Mouse (Mus musculus) adrenal gland, postnatal 4 days (tissue): ENCODE measurements around the gene 2510039O18Rik. TPM values are rescaled to one million over a fixed set of nuclear protein-coding genes. Genes with fewer than 3 reads are reported as not detected.

Source experiments
- DNase-seq, 2 experiments: peaks; one replicate each; pipeline ENCODE4 v3.0.0; 2021 to 2022; ENCODE audit warnings: low spot score in 2 of 2, mixed read lengths in 2 of 2
- long read RNA-seq, 2 experiments: library from polyadenylated mRNA; stranded (forward); transcript quantifications; one replicate each; pipeline ENCODE4 v2.0.0; 2021
- total RNA-seq, 2 experiments: library from RNA; stranded (reverse); gene quantifications; 2 replicates each; pipeline ENCODE4 v1.2.3; 2021

2510039O18Rik gene
- total RNA-seq: 10 to 100 TPM; 52.3 to 53.8 TPM
- long read RNA-seq, experiment 1, transcript 2510039O18Rik-201 (3 exons, 2,731 nt): major isoform, 68 of 91 reads
- long read RNA-seq, experiment 1, partial matches to known transcripts: 19 of 91 reads
- long read RNA-seq, experiment 1, other reads (novel, unspliced or antisense): 4 of 91 reads
- long read RNA-seq, experiment 2, transcript 2510039O18Rik-201 (3 exons, 2,731 nt): major isoform, 147 of 192 reads
- long read RNA-seq, experiment 2, partial matches to known transcripts: 34 of 192 reads
- long read RNA-seq, experiment 2, other reads (novel, unspliced or antisense): 11 of 192 reads

GRCm38 (mm10) chr4:147940576-147941044, at the start of gene 2510039O18Rik:
Gene 2510039O18Rik, plus strand, starts transcription at chr4:147940895.
- DNase-seq: peak; percentile 49 to 81

GRCm38 (mm10) chr4:147895815-147896330, 44.8 kb upstream of the 2510039O18Rik start:
- DNase-seq: no peak

GRCm38 (mm10) chr4:147896411-147896810, 44.3 kb upstream of the 2510039O18Rik start:
- no peak for DNase-seq

GRCm38 (mm10) chr4:147897348-147897747, 43.3 kb upstream of the 2510039O18Rik start:
- DNase-seq: no peak

DNA sequence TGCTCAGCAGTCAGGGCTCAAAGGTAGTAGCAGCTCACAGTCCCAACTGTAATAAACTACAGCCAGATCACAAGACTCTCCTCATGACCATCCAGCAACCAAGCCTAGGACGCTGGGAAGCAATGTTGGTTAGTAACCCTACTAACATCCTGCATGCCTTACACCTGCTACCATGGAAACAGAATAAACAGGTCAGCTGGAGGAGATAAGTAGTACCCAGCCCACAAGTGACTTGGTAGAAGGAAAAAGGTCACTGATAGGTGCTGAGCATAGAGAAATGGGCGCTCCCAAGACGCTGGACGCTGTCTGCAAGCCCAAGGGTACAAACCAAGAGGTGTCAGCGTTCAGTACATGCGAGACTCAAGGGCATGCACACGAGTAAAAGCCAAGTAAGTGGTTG, 40.2 kb upstream of the 2510039O18Rik start:
- DNase-seq: no peak

GRCm38 (mm10) chr4:147902906-147903500, 37.7 kb upstream of the 2510039O18Rik start:
- DNase-seq: no peak

- DNase-seq: no peak
Measured at GRCm38 (mm10) chr4:147903601-147904000, 37.1 kb upstream of the 2510039O18Rik start.

DNA sequence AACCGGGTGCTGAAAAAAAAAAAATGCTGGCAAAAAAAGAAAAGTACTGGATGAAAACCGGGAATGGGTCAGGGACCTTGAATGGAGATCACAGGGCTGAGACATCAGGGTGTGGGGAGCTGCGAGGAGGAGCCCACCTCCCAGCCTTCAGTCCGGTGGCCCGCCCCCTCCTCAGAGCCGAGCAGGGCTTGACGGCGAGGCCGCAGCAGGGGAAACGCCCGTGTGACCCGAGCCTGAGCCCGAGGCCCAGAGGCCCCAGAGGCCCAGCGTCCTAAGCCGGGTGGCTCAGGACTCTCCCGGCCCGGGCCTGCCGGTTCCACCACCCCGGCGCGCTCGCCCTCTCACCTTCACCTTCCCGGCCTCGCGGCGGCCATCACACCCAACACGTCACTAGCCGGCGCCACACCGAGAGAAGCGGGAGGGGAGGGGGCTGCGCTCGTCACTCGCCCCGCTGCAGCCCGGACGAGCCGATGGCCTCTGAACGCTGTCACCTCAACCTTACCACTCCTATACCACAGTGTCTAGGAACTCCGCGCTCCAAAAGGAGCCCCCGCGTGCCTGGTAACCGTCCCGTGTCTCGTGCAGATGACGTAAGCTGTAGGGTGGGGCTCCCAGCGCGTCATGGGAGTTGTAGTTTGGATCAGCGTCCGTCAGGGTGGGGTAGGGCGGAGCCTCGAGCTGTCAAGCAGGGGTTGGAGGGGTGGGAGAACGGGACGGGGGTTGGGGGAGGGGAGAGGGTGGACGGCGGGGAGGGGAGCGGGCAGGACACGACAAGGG, 36.2 kb upstream of the 2510039O18Rik start, which contains the start of gene Mfn2:
Mfn2 (minus strand) TSS at position 392 of the 777 bp plus-strand sequence.
- peak; percentile 64 to 77 for DNase-seq

DNA sequence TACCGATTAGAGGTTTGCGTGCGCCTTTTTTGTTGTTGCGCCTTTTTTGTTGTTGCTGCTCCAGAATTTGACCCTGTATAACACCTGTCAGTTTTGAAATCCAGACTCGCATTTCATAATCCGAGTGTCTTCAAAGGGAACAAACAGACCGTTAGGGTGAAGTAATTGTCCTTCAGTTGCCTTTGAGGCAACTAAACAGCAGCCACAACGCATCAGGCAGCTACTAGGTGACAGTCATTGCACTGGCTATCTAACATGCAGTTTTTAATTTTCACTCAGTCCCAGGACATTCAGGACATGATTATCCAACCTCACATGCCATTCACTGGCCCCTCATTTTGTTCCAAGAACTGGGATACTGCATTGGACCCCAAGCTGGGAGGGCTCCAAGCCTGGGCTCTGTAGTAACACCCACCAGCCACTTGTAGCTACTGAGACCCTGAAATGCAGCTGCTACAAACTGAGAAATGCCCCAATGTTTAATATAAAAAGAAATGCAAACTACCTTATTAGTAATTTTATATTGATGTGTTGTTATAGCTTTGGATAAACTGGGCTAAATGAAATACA, 35.5 kb upstream of the 2510039O18Rik start:
- DNase-seq: no peak

- no peak for DNase-seq
Measured at GRCm38 (mm10) chr4:147906230-147906629, 34.5 kb upstream of the 2510039O18Rik start.

DNA sequence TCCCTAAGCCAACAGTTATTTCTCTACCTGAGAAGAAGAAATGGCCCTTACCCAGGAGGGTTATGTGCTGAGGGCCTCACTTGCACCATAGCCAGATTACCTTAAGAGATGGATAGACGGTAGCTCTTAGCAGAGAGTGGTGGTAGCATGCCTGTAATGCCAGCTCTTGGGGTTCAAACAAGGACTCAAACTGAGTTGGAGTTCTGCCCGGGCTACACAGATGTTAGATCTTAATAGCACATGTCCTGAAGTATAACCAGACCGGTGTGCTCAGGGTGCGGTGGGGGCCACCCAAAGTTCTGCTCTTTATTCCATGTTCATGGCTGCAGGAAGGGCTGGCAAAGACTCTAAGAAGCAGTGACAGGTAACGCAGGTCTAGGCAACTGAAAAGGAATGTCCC, 31.2 kb upstream of the 2510039O18Rik start:
- no peak for DNase-seq

- no peak for DNase-seq
Measured at GRCm38 (mm10) chr4:147918459-147919121, 22.1 kb upstream of the 2510039O18Rik start.

- no peak for DNase-seq
Measured at GRCm38 (mm10) chr4:147920973-147921372, 19.7 kb upstream of the 2510039O18Rik start.

DNA sequence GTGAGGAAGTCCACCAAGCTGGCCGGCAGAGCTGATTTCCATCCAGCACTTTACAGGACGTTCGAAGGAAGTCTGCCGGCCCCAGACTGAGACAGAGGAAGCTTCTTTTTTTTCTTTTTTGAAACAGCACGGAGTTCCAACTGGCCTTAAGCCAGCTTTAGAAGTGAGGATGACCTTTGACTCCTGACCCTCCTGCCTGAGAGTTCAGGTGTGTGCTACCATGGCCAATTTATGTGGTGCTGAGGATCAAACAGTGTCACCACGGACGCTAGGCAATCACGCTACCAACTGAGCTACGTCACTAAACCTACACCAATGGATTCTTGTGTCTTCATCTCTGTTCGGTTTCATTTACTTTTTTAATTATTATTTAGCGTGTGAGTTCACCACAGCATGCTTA, 18.4 kb upstream of the 2510039O18Rik start:
- DNase-seq: no peak

GRCm38 (mm10) chr4:147927705-147928104, 13.0 kb upstream of the 2510039O18Rik start:
- DNase-seq: no peak

DNA sequence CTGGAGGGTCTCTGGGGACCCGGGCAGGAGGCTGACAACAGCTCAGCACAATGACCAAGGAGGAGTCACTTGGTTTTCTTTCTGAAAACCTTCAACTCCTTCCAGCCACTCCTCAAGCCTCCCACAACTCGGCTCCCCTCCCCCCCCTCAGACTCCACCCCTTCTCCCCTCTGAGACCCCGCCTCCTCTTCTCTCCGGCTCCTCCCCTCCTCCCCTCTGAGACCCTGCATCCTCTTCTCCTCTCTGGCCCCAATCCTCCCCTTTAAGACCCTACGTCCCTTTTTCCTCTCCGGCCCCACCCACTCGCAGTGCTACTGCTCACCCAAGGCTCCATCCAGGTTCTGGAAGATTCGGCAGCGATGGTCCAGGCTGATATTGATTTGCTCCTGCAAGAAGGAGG, 12.6 kb upstream of the 2510039O18Rik start:
- no peak for DNase-seq

DNA sequence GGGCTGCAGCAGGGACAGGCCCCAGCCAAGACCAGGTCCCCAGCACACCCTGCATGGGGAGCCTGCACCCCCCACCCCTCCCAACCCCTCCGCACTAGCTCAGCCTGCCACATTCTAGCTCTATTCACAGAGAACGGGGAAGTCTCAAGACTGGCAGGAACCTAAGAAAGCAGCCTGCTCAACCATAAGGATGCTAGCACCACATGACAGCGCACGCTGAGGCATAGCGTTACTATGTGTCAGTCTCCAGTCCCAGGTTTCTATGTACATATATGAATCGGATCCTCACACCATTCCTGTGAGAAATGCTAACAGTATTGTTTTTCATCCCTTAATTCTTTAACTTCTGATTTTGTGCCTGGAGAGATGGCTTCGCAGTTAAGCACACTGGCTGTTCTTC, 12.2 kb upstream of the 2510039O18Rik start:
- no peak for DNase-seq

- DNase-seq: no peak
Measured at GRCm38 (mm10) chr4:147930946-147931345, 9.7 kb upstream of the 2510039O18Rik start.

- no peak for DNase-seq
Measured at GRCm38 (mm10) chr4:147934134-147934533, 6.6 kb upstream of the 2510039O18Rik start.

- no peak for DNase-seq
Measured at GRCm38 (mm10) chr4:147934611-147935010, 6.1 kb upstream of the 2510039O18Rik start.

DNA sequence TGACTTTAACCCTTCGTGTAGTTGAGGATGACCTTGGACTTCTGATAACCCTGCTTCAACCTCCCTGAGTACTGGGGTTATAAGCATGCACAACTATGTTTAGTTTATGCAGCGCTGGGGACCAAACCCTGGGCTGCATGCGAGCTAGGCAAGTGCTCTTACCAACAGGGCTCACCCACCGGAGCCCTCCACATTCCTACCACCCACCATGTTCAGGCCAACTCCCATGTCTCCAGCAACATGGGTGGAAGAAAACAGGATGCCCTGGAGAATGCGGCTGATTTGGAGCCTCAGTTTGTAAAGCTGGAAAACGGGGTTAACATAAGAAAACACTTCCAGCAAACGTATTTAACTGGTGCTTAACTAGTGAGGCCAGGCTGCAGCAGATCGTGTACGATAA, 4.8 kb upstream of the 2510039O18Rik start:
- no peak for DNase-seq
